Mouse (Mus musculus): ENCODE measurements at regions not wholly inside any gene's neighbourhood (a gene's known extent, or its start where the extent isn't known, plus 50 kb on each side); places are given as distances from the start of the nearest gene placed in this dataset.

DNA sequence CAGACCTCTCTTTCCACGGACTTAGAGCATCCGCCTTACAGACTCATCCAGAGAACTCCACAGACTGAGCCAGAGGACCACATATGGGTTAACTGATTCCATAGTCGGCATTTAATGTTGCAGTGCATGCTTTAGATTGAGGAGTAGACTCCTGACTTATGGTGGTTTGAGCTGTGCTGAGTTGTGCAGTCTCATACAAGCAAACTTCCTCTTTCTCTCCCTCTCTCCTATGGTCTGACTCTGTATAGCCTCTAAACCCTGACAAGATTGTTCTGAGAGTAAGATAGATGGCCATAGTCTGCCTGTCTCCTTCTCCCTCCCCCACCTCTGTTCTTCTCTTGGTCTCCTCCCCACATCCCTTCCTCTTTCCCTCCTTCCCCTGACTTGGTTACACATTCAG, 616.0 kb downstream of the Ryr2 start:
- Histone ChIP-seq H3K4me3 (ENCODE audit: insufficient read depth, low read length) (no peak overlapping the region), H3K27ac (ENCODE audit: insufficient read depth, low read depth, low read length) (peak overlapping the region; percentile 63)
- TF ChIP-seq CTCF (IDR thresholded peaks at IDR 0.05; ENCODE audit: low read depth, low read length) (no peak), POLR2A (IDR thresholded peaks at IDR 0.05; ENCODE audit: borderline replicate concordance, low read depth, low read length) (no peak)

DNA sequence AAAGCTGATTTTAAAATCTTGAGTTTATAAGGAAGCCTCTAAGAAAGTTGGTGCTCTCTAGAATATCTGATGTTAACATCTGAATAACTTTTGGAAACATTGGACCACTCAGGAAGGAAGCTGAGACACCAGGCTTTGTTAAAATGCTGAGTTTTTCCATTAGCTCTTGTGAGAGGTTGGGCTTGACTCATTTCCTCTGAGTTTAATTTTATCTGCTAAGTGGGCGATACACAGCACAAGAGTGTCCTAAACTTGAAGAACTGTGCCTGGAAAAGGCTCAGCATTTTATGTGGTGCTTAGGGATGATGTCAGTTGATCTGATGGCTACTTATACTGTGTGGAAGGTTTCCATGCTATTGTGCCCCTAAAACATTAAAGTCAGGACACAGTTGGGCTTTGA, 623.6 kb downstream of the Ryr2 start:
- H3K27ac ChIP-seq (ENCODE audit: insufficient read depth, low read depth, low read length): peak overlapping the region; percentile 71
- no peak overlapping the region for H3K4me3 ChIP-seq (ENCODE audit: insufficient read depth, low read length)
- H3K4me1 ChIP-seq (ENCODE audit: control insufficient read depth, insufficient read depth, low read length): 0 out of 2 replicates have a peak, but pooled peaks cover 4% of the 10 kb centered on the region
- TF ChIP-seq CTCF (IDR thresholded peaks at IDR 0.05; ENCODE audit: low read depth, low read length): no peak
- no peak for TF ChIP-seq POLR2A (IDR thresholded peaks at IDR 0.05; ENCODE audit: borderline replicate concordance, low read depth, low read length)

More for the DNA sequence above, 616.0 kb downstream of the Ryr2 start:
- peaks cover 4% of the 10 kb centered on the region; the same call in 1 of the 2 replicates for H3K4me1 ChIP-seq (ENCODE audit: control insufficient read depth, insufficient read depth, low read length)

DNA sequence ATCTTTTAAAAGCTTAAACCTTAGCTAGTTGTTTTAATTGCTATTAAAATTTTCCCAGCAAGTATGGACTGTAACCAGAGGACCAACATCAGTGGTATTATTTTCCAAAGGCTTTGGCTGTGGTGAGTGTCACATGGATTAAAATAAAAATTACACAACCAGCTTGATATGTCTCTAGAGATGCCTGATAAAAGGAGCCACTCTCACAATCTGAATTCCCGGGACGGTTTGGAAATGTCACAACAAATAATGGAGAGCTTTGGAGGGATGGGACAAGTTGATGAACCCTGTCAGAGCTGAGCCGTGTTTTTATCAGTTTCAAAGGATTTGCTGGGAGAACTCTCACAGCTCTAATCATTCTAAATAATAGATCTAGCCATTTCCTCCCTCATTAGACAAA, 624.0 kb downstream of the Ryr2 start:
- Histone ChIP-seq H3K4me1 (ENCODE audit: control insufficient read depth, insufficient read depth, low read length) (0 out of 2 replicates have a peak, but pooled peaks cover 4% of the 10 kb centered on the region), H3K4me3 (ENCODE audit: insufficient read depth, low read length) (no peak overlapping the region), H3K27ac (ENCODE audit: insufficient read depth, low read depth, low read length) (peak overlapping the region; percentile 71)
- TF ChIP-seq CTCF (IDR thresholded peaks at IDR 0.05; ENCODE audit: low read depth, low read length) (no peak), POLR2A (IDR thresholded peaks at IDR 0.05; ENCODE audit: borderline replicate concordance, low read depth, low read length) (no peak)

DNA sequence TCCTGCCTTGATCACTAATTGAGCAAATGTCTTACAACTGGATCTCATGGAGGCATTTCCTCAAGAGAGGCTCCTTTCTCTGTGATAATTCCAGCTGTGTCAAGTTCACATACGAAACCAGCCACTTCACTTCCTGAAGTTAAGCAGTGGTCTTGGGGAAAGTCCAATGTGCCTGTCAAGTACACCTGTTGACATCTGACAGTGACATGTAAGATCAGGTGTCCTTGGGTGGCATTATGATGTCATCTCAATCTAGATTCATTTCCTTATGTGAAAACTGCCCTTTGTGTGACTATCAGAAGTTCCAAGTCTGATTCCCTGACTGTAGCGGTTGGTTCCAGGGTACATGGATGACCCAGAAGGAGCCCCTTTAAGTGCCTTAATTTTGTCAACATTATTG, 646.5 kb downstream of the Ryr2 start:
- Histone ChIP-seq H3K4me3 (ENCODE audit: insufficient read depth, low read length) (no peak overlapping the region), H3K27ac (ENCODE audit: insufficient read depth, low read depth, low read length) (no peak overlapping the region), H3K4me1 (ENCODE audit: control insufficient read depth, insufficient read depth, low read length) (no peaks in the 10 kb centered on the region)
- TF ChIP-seq POLR2A (IDR thresholded peaks at IDR 0.05; ENCODE audit: borderline replicate concordance, low read depth, low read length) (no peak), CTCF (IDR thresholded peaks at IDR 0.05; ENCODE audit: low read depth, low read length) (no peak)

DNA sequence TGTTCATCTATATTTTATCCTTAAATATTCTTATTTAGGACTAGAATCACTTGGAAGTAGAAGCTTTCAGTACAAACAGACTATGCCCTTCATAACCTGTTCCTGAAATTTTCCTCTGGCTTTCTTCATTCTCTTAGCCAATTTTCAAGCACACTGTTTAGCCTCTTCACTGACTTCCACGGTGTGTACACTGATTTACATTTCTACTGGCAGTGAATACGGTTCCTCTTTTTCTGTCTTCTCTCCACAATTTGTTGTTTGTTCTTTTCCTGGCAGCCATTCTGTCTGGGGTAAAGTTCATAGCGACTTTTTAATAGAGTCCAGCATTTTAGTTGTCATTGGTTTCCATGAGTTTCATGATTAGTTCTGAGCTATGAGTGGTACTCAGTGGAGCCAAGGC, 651.6 kb downstream of the Ryr2 start:
- no peak for TF ChIP-seq CTCF (IDR thresholded peaks at IDR 0.05; ENCODE audit: low read depth, low read length)
- no peak for TF ChIP-seq POLR2A (IDR thresholded peaks at IDR 0.05; ENCODE audit: borderline replicate concordance, low read depth, low read length)

DNA sequence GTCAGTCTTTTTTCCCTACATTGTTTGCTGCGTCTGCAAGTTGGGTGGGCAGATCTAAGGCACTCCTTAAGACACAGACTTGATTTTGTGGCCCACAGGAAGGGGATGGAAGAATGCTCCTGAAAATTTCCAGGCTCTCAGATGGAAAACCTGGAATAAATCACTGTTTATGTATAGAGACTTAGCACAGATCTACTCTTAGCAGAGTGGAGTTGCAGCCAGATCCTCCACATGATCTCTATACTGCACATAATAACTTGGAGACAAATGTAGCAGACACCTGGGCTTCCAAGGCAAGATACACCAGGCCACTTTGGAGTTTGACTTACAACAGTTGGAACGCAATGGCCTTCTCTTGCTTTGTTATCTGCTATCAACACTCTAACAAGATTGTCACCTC, 654.3 kb downstream of the Ryr2 start:
- H3K4me1 ChIP-seq (ENCODE audit: control insufficient read depth, insufficient read depth, low read length): no peaks in the 10 kb centered on the region
- H3K27ac ChIP-seq (ENCODE audit: insufficient read depth, low read depth, low read length): no peak overlapping the region
- H3K4me3 ChIP-seq (ENCODE audit: insufficient read depth, low read length): no peak overlapping the region
- no peak for TF ChIP-seq CTCF (IDR thresholded peaks at IDR 0.05; ENCODE audit: low read depth, low read length)
- TF ChIP-seq POLR2A (IDR thresholded peaks at IDR 0.05; ENCODE audit: borderline replicate concordance, low read depth, low read length): no peak

More for the DNA sequence above, 651.6 kb downstream of the Ryr2 start:
- H3K4me3 ChIP-seq (ENCODE audit: insufficient read depth, low read length): no peak overlapping the region
- no peaks in the 10 kb centered on the region for H3K4me1 ChIP-seq (ENCODE audit: control insufficient read depth, insufficient read depth, low read length)
- no peak overlapping the region for H3K27ac ChIP-seq (ENCODE audit: insufficient read depth, low read depth, low read length)

DNA sequence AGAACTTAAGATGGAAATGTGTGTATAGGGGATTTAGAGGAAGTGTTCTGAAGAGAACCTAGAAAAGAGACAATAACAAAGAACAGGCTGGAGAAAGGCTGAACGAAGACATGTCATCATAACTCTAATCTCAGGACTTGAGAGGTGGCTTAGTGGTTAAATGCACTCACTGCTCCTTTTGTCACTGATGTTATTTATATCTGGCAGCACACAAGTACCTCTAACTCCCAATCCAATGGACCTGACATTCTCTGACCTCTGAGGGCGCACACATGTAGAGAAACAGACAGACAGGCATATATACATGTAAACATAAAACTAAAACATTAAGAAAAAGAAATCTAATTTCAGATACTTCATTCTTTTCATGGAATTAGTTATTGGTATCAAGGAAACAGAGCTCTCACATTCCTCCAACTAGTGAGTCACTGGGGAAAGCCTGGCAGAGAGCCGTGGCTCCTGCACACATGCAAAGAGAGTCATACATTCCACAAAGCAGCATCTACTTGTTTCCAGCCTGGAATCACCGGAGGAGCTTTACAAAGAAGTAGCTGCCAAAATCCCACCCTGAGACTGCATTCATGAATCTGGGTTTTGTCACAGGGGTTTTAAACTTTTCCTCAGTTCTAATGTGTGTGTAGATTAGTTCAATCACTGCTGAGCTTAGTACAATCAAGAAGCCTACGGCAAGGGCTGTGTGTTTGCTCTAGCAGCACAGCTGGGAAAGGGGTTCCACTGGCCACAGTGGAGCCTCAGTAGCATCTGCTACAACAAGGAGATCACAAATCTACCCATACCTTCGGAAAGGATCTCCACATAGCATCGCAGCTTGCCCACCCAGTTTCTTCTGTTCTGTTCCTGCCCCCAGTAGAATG, 674.0 kb downstream of the Ryr2 start:
- H3K4me1 ChIP-seq (ENCODE audit: control insufficient read depth, insufficient read depth, low read length): no peaks in the 10 kb centered on the region
- no peak overlapping the region for H3K4me3 ChIP-seq (ENCODE audit: insufficient read depth, low read length)
- no peak overlapping the region for H3K27ac ChIP-seq (ENCODE audit: insufficient read depth, low read depth, low read length)
- no peak for TF ChIP-seq POLR2A (IDR thresholded peaks at IDR 0.05; ENCODE audit: borderline replicate concordance, low read depth, low read length)
- no peak for TF ChIP-seq CTCF (IDR thresholded peaks at IDR 0.05; ENCODE audit: low read depth, low read length)

DNA sequence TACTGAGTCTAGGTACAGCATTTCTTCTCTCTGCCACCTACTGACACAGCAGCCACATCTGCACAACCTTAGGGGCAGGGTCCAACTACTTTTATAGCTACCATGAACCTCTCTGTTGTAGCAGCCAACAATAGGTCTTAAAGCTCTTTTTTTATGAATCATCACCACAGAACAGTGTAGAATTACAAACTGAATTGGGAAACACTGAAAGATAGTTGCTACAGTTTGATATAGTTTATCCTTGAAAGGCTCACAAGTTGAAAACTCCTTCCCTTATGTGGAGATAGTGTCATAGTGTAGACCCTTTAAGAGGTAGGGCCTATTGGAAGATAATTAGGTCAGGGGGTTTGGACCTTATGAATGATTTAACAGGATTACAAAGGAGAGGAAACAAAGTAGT, 679.9 kb downstream of the Ryr2 start:
- Histone ChIP-seq H3K4me1 (ENCODE audit: control insufficient read depth, insufficient read depth, low read length) (no peaks in the 10 kb centered on the region), H3K27ac (ENCODE audit: insufficient read depth, low read depth, low read length) (no peak overlapping the region), H3K4me3 (ENCODE audit: insufficient read depth, low read length) (no peak overlapping the region)
- TF ChIP-seq CTCF (IDR thresholded peaks at IDR 0.05; ENCODE audit: low read depth, low read length) (no peak), POLR2A (IDR thresholded peaks at IDR 0.05; ENCODE audit: borderline replicate concordance, low read depth, low read length) (no peak)

DNA sequence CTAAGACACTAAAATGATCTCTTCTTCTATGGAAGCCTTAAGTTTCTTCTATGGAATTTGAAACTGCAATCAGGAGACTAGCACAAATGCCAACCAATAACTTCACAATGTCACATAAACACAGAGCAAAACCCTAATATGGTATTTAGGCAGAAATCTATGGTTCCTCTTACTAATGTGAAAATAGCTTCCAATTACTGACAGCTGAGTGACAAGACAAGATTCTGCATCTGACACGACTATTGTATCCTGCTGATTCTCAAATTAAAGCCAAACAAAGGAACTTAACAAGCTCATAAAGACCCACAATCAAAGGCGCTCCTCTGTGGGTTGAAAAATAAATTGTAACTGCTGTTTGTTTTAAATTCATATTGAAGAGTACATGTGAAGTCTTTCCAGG, 714.7 kb downstream of the Ryr2 start:
- Histone ChIP-seq H3K4me1 (ENCODE audit: control insufficient read depth, insufficient read depth, low read length) (no peaks in the 10 kb centered on the region), H3K4me3 (ENCODE audit: insufficient read depth, low read length) (no peak overlapping the region), H3K27ac (ENCODE audit: insufficient read depth, low read depth, low read length) (no peak overlapping the region)
- no peak for TF ChIP-seq POLR2A (IDR thresholded peaks at IDR 0.05; ENCODE audit: borderline replicate concordance, low read depth, low read length)

DNA sequence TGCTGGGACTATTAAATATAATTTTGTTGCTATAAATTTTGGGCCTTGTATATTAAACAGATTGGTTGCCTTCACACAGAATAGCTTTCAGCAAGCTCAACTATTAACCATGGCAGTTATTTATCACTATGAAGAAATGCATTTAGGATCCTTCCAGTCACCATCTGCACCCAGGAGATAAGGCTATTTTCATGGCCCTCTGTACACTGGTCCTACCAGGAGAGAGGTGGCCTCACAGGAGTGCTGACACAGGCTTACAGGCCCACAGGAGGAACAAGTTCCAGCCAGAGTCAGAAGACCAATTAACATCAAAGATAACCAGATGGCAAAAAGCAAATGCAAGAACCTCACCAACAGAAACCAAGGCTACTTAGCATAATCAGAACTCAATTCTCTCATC, 731.3 kb downstream of the Ryr2 start:
- Histone ChIP-seq H3K27ac (ENCODE audit: insufficient read depth, low read depth, low read length) (no peak overlapping the region), H3K4me1 (ENCODE audit: control insufficient read depth, insufficient read depth, low read length) (no peaks in the 10 kb centered on the region), H3K4me3 (ENCODE audit: insufficient read depth, low read length) (no peak overlapping the region)
- TF ChIP-seq POLR2A (IDR thresholded peaks at IDR 0.05; ENCODE audit: borderline replicate concordance, low read depth, low read length) (no peak), CTCF (IDR thresholded peaks at IDR 0.05; ENCODE audit: low read depth, low read length) (no peak)

Measured in bone marrow macrophage, adult 2 months (primary cell).